Mouse (Mus musculus): Measurements from ENCODE around the gene Bend4.

Bend4 gene

GRCm38 (mm10) chr5:67427443-67428360, at the start of gene Bend4:
Gene Bend4, minus strand, starts transcription at chr5:67428310.
- DNase-seq, result peak; percentile 4 to 21

GRCm38 (mm10) chr5:67473723-67474122, 45.6 kb upstream of the Bend4 start:
- peak in 1 of 2 experiments; percentile 17 for DNase-seq

- no peak for DNase-seq
Observed at GRCm38 (mm10) chr5:67473094-67473493, 45.0 kb upstream of the Bend4 start.

GRCm38 (mm10) chr5:67466866-67467530, 38.9 kb upstream of the Bend4 start:
- no peak for DNase-seq

GRCm38 (mm10) chr5:67464899-67465298, 36.8 kb upstream of the Bend4 start:
- DNase-seq, result no peak

GRCm38 (mm10) chr5:67463636-67464035, 35.5 kb upstream of the Bend4 start:
- DNase-seq, result no peak

- DNase-seq, result no peak
Observed at GRCm38 (mm10) chr5:67462331-67462730, 34.2 kb upstream of the Bend4 start.

- no peak for DNase-seq
Observed at GRCm38 (mm10) chr5:67456841-67457240, 28.7 kb upstream of the Bend4 start.

GRCm38 (mm10) chr5:67454282-67454681, 26.2 kb upstream of the Bend4 start:
- DNase-seq, result no peak

- DNase-seq, result no peak
Observed at GRCm38 (mm10) chr5:67449957-67450630, 22.0 kb upstream of the Bend4 start.

GRCm38 (mm10) chr5:67446526-67446925, 18.4 kb upstream of the Bend4 start:
- DNase-seq, result no peak

- no peak for DNase-seq
Observed at GRCm38 (mm10) chr5:67444217-67445050, 16.3 kb upstream of the Bend4 start.

GRCm38 (mm10) chr5:67442813-67443450, 14.8 kb upstream of the Bend4 start:
- DNase-seq, result no peak

GRCm38 (mm10) chr5:67440563-67440962, 12.5 kb upstream of the Bend4 start:
- DNase-seq, result no peak

GRCm38 (mm10) chr5:67437403-67437802, 9.3 kb upstream of the Bend4 start:
- DNase-seq, result no peak

GRCm38 (mm10) chr5:67426478-67427442, 1.4 kb downstream of the Bend4 start:
- no peak for DNase-seq

GRCm38 (mm10) chr5:67426011-67426410, 2.1 kb downstream of the Bend4 start:
- DNase-seq, result no peak

GRCm38 (mm10) chr5:67424636-67425035, 3.5 kb downstream of the Bend4 start:
- DNase-seq, result no peak

GRCm38 (mm10) chr5:67423963-67424362, 4.1 kb downstream of the Bend4 start:
- DNase-seq, result no peak

- DNase-seq, result no peak
Observed at GRCm38 (mm10) chr5:67423326-67423725, 4.8 kb downstream of the Bend4 start.

- DNase-seq, result no peak
Observed at GRCm38 (mm10) chr5:67419407-67419806, 8.7 kb downstream of the Bend4 start.

Data from kidney, adult 8-10 months (tissue).